Mouse (Mus musculus) mesoderm, embryonic 11.5 days (tissue): ENCODE results near the gene Nrn1l.
A peak's percentile ranks its signal among the peaks of the same experiment; 100 is the strongest.

ENCODE experiments used
- DNase-seq: peaks from one replicate; pipeline ENCODE4 v3.0.0-alpha.2; 2012; ENCODE audit warnings: low read depth, low spot score

Gene Nrn1l

DNA sequence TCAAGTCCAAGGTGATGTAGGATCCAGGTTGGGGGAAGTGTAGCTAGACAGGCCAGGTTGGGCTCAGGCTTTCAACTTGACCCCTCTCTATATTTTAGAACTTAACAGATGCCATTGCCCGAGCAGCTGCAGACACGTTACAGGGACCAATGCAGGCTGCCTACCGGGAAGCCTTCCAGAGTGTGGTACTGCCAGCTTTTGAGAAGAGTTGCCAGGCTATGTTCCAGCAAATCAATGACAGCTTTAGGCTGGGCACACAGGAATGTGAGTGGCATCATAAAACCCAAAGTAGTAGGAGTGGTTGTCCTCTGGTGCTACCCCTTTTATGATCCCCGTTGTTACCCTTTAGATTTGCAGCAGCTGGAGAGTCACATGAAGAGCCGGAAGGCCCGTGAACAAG is 2.5 kb upstream of the Nrn1l start:
- no peak for DNase-seq

DNA sequence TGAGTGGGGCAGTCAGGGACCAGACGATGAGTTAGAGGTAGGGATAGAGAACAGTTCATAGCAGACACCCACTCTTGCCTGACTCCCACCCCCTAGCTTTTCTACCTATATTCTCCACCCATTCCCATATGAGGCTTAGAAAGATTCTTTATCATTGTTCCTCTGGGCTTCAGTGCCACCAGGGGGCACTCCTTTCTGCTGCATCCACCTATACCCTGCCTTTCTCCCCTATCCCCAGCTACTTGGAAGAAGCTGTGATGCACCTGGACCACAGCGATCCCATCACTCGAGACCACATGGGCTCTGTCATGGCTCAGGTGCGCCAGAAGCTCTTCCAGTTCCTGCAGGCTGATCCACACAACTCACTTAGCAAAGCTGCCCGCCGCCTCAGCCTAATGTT is 935 bp upstream of the Nrn1l start:
- DNase-seq, result no peak

DNA sequence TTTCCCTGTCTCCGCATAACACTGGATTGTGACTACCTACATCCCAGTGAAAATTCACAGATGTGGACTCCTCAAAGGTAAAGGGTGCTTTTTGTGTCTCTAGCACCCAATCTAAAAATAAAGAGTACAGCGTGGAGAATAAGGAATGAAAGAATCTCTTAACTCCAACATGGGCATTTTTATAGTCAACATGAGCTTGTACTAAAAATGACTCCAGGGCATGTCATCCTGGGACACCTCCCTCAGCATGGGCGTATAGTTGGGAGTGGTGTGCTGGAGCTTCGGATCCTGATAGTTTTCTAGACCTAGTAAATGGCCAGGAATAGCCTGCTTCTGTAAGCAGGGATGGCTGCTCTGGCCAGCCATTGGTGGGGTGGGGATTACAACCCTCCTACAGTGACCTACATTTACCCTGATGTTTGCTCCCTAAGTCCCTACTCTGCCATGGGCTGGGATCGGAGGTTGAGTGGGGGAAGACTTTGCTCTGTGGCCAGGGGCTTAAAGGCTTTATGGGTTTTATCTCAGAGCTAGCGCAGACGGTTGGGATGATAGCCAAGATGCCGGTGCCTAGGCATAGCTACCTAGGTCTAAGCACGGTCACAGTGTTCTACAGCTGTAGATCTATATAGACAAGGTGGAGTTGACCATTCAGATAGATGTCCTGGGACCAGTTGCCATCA is 4.6 kb downstream of the Nrn1l start:
- no peak for DNase-seq

DNA sequence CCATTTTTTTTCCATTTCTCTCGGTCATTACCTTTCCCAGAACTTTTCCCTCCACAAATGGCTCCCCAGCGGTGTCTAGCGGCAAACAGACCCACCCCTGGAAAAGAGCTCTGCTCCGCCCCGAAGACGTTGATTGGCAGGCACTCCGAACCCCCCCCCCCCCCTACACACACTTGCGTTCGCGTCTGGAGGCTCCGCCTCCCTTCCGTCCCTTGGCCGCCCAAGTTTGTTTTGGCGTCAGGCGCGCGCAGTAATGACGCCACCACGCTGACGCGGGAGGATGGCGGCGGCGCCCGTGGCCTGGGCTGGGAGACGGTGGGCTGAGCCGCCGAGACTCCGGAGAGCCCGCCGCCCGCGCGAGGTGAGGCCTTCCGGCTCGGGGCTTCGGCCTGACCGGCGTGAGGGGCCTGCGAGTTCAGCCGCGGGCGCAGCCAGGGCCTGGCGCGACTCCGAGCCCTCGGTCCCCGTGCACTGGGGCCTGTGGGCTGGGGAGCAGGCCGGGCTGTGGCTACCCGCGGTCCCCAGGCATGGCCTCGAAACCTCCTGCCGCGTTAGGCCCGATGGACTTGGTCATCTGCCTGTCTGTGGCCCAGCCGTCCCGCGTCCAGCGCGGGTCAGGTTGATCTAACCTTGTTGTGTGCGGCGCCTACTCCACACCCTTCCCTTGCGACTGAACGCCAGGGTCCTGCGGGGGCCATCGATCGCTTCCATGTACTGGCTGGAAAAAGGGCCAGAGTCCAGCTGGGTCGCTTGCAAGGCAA is 7.0 kb downstream of the Nrn1l start, which contains the start of gene Pskh1:
Pskh1 (plus strand) TSS at position 262 of the 761 bp plus-strand sequence.
- peak; percentile 97 for DNase-seq

DNA sequence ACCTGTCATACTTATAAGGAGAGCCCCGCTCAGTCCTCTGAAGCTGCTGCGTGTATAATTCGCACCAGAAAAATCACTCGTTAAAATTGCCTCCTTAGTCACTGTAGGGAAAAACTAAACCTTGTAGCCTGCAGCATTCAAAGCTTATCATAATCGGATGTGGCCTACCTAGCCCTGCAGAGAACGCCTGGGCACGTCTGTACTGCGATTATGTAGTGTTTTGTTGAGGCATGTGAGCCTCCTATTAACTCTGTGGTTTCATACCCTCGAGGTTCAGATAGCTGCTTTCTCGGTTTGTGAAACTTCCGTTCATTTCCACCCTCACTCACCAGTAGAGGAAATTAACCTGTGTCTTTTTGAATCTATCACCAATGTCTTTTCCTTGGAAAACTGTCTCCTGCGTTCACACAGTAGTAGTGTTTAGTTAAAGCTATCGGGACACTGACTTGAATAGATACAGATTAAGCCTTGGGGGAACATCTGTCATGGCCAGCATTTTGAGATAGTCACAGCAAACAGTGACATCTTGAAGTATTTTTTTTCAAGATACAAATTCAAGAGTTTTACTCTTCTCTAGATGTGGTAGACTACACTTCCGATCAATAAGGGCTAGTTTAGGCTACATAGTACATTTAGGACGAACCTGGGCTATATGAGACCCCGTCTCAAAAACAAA is 7.7 kb downstream of the Nrn1l start:
- no peak for DNase-seq

DNA sequence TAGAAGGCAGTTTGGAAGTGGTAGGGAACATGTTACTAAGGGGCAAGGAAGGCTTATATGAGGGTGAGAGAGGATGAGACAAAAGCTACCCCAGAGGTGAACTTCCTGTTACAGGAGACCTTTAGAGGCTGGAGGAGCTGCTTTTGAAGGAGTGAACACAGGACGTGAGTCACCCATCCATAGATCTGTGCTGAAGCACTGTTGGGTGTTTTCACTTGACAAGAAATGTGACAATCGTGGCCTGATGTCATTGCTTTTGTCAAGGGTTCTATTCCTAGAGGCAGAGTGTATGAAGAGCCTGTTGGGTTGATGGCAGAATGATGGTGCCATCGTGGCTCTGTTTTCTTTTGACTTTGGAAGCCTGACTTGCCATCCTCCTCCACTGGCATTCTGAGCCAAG is 26.0 kb downstream of the Nrn1l start:
- no peak for DNase-seq

DNA sequence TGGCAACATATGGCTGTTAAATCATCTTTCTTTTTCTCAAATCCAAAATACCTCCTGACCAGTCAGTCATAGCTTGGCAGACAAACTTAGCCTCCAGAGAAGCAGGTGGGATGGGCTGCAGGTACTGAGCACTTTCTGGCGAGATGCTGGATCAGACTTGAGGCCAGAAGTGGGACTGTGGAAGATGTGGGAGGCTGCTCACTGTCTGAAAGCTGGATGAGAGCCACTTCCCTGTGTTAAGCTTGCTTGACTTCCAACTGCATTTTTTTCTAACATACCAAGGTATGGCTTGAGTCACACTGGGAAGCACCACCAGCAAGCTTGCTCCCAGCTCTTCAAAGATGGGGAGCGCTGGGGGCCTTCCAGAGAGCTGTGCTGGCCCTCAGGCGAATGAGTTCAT is 31.8 kb downstream of the Nrn1l start:
- DNase-seq, result no peak

DNA sequence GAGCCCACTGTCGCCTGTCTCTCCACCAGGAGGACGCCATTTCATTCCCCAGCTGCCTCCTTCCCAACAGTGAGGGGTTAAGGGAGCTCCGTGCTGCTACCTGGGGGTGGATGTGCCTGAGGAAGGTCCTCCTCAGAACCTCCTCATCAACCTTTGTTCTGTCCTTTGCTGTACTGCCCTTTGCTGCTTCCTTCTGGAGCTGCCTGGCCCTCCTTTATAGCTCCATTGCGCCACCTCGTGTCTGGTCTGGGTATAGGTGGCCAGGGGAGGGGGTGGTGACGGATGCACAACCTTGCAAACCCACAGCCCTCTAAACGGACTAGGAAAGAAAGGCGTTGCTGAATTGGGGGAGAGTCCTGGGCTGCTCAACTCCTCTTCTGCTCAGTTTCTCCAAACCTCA is 37.2 kb downstream of the Nrn1l start:
- peak; percentile 84 for DNase-seq

DNA sequence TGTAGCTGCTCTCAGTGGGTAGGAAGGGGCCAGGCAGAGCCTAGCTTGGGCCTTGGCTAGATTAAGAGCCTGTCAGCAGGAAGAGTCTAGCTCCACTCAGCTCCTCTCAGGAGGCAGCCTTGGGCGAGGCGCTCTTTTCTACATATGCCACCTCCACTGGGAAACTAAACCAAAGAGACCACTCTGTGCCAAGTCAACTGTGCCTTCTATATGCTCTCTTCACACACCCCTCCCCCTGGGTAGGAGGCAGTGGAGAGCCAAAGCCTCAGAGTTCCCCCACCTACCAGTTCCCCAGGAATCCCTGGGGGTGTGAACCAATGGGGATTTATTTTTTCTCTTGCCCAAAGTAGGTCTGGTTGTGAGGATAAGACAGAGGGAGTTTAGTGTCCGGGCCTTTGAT is 37.9 kb downstream of the Nrn1l start:
- no peak for DNase-seq

DNA sequence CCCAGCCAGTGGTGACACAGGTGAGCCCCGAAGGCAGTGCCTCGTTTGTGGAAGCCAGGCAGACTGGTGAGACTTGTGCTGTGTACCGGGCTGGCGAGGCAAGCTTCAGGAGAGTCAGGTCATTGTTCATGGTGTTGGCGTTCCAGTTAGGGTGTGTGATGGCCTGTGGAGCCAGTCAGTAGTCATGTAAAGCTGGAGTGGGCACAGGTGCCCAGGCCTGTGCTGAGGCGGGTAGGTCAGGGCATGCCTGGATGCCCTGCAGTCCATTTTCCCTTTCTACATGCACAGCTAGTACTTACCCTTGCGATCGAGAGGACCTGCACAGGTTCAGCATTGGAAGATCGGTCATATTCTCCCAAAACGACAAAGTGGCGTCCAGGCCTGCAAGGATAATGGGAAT is 39.2 kb downstream of the Nrn1l start:
- no peak for DNase-seq

DNA sequence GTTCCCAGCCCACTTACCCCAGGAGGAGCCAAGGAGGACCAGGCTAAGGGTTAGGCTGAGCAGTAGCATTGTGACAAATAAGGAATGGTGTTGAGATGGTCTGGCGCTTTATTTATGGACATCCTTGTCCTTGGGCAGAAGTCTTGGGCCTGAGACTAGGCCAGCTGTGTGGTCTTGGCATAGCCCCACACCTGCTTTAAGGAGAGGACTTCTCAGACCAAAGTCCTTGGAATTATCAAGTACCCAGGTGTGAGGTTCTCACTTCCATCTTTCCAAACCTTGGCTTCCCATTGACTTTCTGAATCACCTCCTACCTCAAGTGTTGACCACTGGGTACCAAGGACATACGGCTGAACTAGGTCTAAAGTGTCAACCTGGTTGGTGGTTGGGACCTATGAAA is 40.4 kb downstream of the Nrn1l start, which contains the start of gene Ctrl:
Ctrl (minus strand) TSS at position 101 of the 400 bp plus-strand sequence.
- DNase-seq, result no peak

DNA sequence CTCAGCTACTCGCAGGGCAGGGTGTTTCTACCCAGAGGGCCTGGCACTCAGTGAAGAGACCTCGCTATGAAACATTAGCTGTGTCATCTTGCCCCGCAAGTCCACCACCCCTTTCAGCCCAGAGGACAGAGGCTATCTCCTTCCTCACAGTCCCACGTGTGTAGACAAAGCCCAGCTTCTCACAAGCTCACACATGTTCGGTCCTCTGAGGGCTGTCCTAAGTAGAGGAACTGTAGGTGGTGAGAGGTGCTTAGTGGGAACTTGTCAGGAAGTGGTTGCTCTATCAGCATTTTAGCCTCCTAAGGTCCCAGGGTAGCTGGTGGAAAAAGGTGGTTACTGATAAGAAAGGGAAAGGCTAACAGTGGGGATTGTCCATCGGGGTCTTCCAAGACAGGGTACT is 41.7 kb downstream of the Nrn1l start:
- no peak for DNase-seq

DNA sequence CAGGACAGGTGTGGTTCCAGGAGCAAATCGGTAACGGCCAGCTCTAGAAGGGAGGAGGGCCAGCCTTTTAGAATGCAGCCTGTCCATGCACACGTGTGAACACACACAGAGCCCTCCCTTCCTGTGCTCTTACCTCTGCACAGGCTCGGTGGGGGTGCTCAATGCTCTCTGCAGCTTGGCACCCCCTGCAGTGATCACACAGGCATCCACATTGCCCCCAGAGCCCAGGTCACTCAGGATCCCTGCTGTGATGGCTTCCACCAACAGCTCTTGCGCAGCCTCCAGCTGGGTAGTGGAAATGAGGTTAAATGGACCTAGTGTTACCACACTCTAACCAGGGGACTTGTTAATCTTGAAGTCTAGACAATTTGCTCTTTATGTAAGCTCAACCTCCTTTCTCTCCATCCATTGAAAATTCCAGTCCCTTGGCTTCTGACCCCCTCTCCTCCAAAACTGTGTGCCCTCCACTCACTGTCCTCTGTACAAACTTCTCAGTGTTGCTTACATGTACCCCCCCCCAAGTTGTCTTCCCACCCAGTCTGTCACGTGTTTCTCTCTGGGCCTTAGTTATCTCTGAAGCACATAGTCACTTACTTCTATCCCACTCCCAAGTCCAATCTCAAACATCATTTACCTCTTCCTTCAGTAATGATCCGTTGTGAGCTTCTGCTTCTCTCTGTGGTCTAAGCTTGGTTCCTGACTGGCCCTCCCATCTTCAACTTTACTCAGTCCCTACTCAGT is 42.7 kb downstream of the Nrn1l start:
- DNase-seq, result no peak

DNA sequence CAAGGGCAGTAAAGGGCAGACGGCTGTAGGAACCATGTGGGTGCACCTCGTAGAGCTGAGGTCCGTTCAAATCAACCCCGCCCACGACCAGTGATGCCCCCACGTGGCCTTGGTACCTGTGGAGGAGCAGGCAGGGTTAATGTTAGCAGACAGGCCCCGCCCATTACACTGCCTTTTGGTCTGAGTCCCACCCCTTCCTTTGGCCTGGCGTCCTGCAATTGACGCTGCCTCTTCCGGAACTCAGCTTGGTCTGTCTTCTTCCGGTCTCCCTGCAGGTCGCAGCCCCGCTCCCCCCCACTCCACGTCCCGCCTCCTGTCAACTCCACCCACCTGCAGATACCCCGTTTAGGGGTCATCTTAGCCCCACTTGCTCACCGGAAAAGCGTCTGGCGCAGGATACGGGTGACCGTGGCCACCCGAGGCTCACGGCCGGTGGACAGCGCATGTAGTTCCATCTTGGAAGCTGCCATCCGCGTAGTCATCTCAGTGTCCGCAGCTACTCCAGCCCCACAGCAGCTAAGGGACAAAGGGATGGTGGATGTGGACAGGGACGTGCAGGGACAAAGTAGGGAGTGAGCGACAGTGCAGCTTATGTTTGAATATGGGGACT is 43.6 kb downstream of the Nrn1l start:
- DNase-seq, result peak; percentile 93

DNA sequence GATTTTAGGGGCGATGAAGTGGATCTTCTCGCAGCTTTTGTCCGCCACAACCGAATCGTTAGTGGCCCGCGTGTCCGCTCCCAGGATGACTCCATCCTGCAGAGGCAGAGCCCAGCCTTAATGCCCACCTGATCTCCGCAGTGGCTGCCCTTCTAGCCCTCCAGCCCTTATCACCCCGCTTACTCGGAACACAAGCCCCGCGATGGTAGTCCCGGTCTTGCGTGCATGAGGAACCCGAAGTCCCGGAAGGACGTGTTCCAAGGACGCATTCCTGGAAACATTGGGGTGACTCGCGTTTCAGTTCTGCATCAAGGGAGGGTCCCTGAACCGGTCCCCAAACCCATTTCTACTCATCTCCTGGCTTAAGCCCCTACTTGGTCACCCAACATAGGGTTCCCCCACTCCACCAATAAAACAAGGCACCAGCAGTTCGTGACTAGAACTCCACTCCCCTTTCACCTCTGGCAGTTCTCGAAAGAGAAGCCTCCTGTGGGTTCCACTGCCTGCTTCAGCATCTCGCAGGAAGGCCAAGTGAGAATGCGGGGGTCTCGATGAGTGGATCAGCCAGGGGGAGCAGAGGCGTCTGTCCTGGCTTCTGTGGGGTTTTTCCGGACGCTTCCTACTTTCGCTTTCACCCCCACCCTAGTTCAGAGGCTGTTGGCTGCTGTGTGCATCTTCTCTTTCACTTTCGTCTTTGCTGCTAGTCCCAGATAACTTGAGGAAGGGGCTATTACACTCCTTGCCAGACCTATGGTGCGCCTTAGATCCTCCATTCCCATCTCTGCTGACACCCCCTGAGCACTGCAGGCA is 44.3 kb downstream of the Nrn1l start:
- DNase-seq, result peak; percentile 27

DNA sequence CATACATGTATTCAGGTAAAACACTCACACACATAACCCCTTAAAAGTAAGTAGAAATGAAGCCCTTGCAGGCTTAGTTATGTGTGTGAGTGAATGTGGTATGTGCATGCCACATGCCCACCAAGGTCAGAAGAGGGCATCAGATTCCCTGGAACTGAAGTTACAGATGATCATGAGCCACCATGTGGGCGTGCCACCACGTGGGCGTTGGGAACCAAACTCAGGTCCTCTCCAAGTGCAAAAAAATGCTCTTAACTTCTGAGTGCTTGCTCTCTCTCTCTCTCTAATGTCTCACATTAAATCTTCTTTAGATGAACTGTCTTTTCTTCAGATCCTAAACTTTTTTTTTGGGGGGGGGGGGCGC is 44.9 kb downstream of the Nrn1l start, which contains the start of gene Psmb10:
Psmb10 (minus strand) TSS at position 139 of the 364 bp plus-strand sequence.
- DNase-seq, result no peak

DNA sequence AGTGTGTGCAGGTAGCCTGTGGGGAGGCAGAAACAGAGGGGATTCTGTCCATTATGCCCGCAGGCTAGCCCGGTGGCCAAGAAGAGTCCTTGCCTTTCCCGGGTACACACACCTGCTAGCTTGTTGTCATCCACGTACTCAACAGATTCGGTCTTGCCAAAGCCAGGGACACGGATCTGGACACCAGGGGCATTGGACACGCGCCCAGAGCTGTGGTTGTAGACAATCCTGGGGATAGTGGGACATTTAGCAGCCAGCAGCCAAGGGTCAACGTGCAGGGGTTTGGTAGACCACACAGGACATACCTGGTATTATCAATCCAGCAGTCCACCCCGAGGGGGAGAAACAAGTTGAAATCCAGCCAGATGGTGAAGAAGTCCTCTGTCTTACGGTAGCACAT is 48.7 kb downstream of the Nrn1l start:
- DNase-seq, result no peak

DNA sequence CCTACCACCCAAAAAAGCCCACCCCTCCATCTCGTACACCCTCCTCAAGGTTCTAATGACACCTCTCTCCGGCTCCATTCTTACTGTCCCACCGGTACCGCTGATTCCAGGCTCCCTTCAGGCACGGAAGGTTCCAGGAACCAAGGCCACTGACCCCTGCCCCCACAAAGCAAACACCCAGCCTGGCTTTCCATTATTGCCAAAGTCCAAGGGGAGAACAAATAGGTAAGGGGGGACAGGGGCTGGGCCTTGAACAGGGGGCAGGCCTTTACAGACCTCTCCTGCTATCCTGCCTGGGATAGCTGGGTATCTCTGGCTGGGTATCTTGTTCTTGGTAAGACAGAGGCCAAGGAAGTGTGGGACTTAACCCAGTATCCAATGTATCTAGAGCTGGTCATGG is 49.2 kb downstream of the Nrn1l start:
- no peak for DNase-seq

DNA sequence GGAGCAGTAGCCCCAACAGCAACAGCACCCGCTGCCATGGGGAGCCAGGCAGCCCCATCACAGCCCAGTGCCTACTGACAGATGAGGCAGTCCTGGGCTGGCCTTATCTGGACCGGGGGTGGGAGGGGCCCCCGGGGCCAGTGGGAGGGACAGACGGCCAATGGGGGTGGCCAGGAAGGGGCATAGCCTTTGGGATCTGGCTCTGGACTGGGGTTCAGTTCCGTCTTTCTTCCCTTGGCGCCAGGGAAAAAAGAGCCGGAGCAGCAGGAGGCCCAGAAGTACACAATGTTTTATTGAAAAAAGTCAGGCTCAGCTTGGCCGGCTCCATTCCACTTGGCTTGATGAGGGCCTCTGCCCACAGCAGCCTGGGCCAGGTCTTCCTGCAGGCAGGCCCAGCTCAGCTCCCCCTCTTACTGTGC is 50.0 kb downstream of the Nrn1l start, which contains the start of gene Lcat:
Lcat (minus strand) TSS at position 62 of the 419 bp plus-strand sequence.
- DNase-seq, result no peak
